Mouse (Mus musculus) adrenal gland, postnatal 10 days (tissue): ENCODE data around the gene Cryl1. TPM values are rescaled to one million over a fixed set of nuclear protein-coding genes. Genes with fewer than 3 reads are reported as not detected.
A peak's percentile ranks its signal among the peaks of the same experiment; 100 is the strongest.

Experiments used
- DNase-seq: peaks from one replicate; pipeline ENCODE4 v3.0.0; 2021; ENCODE audit warnings: mixed read lengths
- total RNA-seq, 2 experiments: library from RNA; stranded (reverse); gene quantifications; 2 replicates each; pipeline ENCODE4 v1.2.3; 2021

Cryl1 gene
- total RNA-seq, 2 experiments from 2014 or later, result 18.7 to 19.6 TPM

DNA sequence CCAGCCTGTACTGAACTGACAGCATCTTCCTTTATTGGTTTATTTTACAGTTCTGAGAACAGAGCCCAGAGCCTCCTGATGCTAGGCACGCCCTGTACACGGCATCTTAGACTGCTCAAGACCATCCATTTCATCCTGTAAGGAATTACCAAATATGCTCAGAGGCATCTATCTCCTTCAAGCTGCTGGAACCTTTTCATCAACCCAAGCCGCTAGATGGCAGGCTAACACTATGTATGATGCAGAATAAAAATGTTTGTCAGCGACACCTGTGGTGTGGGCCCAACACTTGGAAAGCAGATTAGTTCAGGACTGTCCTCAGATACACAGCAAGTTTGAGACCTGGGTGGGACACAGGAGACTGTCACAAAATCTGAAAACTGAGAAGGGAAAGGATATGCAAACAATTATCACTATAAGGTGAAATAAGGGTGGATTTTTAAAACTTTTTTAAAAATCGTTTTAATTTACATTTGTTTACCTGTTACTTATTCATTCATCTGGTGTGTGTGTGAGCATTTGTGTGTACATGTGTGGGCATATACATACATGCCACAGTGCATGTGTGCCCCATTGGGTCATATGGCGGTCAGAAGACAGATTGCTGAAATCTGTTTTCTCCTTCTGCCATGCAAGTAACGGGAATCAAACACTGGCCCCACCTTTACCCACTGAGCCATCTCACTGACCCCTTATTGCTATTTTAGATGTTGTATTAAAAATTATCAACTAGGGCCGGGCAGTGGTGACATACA, 25.8 kb downstream of the Cryl1 start:
- peak; percentile 84 for DNase-seq

DNA sequence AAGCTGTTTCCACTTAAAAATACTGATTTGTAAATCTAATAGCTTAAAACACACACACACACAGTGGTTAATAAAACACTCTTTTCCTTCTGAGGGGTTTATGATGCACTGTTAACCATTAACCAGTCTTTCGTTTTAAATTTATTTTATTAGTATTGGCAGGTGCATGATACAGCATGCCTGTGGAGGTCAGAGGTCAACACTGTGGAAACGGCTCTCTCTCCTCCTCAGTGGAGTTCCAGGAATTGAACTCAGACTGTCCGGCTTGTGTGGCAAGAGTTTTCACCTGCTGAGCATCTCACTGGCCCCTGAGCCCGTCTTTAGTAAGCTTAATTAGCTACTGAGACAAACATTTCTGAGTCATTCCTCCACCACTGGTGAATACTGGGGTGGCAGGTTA, 31.0 kb downstream of the Cryl1 start:
- no peak for DNase-seq

DNA sequence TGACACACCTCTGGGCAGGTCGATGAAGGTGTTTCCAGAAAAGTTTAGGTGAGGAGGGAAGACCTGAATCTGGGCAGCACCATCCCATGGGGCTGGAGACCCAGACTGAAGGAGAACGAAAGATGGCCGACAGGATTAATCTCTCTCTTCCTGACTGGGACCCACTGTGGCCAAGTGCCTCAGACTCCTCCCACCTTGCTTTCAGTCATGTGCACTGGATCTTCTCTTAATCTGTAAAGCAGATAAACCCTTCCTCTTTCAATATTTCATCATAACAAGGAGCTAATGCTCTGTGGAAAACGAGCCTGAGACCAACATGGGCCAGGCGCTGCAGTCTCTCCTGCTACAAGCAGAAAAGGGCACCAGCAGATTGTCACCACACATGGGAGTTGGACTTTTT, 31.6 kb downstream of the Cryl1 start:
- no peak for DNase-seq

DNA sequence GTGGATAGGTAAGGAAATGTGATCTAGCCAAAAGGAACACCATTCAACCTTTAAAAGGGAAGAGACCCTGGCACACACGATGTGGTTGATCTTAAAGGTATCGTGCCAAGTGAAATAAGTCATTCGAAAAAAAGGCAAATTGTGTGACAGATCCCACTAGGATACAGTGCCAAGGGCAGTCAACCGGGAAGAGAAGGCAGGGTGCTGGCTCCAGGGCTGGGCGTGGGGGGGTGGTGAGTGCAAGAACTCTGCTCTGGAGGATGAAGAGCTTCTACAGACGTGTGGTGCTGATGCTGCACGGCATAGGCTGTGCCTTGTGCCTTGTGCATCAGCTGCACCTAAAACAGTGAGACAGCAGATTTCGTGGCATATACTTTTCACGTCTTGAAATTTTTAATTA, 33.0 kb downstream of the Cryl1 start:
- DNase-seq, result no peak

DNA sequence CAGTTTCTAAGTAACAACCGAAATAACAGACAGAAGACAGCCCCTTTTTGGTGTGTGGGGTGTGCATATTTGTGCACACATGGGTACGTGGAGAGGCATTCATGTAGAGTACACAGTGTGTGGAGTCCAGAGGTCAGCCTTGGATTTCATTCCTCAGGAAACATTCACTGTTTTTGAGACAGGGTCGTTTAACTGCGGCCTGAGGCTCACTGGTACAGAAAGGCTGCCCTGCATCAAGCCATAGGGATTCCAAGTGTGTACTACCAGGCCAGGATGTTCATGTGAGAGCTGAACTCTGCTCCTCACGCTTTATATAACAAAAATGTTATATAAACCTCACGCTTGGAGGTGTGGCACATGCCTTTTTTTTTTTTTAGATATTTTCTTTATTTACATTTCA, 34.5 kb downstream of the Cryl1 start:
- no peak for DNase-seq

DNA sequence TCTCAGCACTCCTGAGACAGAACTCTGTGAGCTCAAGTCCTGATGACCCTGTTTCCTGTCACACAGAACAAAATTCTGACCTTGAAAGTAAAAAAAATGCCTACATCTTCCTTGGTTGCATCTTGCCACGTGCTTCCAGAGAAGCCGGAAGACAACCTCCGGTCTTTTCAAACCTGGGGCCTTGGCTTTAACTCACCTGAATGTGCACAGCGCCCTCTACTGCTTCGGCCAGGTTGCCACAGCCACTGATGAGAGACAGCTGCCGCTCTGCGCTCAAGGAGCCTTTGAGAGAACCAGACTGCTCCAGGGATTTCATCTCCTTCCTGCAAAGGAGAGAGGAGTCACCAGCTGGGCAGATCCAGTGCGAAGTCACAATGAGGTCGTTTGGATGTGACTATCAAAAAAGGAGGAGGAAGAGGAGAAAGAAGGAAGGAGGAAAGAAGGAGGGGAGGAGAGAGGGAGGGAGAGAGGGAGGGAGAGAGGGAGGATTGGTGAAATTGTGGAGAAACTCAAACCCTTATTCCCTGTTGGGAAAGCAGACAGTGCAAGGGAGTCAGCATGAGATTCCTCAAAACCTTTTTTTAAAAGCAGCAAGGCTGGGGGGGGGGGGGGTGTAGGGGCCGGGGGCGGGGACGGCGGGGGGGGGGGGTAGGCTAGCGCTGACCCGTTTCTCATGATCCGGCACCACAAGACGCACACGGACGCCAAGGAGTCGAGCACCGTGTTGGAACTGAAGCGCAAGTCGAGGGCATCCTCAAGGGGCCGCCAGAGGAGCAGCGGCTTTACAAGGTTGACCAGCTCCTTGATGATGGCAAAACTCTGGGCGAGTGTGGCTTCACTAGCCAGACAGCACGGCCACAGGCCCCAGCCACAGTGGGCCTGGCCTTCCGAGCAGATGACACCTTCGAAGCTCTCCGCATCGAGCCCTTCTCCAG, 35.3 kb downstream of the Cryl1 start:
- DNase-seq, result peak; percentile 84

DNA sequence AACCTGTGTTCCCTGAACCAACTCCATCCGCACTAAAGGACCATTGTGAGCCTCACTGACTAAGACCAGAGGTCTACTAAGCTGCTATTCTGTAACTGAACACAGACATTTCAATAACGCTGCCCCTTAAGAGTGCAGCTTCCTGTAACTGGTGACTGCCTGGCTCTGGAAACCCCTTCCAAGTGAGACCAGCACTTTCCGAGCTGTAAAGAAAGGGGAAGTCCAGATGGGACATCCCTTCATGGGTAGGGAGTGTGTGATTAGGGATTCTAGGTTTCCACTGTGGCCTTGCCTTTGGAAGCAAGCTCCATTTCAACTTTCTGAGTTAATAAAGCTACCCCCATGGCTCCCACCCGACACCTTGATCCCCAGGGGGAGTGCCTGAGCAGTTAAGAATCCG, 41.3 kb downstream of the Cryl1 start:
- no peak for DNase-seq

DNA sequence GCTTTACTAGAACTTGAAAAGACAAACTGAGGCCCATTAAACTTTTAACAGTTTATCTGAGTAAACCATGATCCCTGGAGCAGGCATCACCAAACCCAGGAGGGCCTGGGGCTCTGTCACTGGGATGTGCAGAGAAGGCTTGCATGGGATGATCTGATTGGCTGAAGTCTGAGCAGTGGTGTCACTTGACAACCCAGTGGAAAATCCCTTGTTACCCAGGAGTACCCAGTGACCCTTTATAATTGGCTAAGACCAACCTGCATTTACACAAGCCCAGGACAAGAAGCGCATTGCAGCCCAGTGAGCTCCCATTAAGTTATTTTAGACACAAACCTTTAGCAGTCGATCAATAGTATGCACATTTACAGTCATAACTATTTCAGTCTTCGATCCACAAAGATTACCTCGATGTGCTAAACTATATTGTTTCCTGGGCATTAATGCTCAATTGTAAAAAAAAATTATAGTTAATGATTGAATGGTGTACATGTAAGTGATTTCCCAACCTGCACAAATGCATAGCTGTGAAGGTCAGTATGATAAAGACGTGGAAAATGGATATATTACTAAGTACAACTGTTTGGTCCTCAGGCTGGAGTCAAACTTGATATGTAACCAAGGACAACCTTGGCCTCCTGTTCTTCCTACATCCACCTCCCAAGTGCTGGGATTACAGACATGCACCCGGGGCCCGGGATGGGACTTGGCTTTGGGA, 46.7 kb downstream of the Cryl1 start:
- DNase-seq, result no peak

DNA sequence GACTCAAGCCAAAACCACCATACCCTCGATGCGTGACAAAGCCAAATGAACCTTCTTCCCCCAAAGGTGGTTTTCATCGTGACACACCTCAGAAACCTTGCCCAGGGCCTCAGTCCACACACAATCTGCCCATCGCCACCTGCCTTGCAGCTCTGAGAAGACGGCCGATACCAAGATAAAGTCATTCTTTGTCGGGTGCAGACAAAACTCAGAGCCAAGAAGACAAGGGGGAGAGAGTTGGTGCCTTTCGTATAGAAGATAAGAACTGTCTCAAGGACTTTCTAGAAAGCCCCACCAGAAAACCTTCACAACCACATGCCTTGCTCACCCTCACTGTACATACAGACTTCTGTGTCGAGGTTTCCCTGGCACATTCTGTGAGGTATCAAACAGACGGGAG, 48.4 kb downstream of the Cryl1 start:
- no peak for DNase-seq

DNA sequence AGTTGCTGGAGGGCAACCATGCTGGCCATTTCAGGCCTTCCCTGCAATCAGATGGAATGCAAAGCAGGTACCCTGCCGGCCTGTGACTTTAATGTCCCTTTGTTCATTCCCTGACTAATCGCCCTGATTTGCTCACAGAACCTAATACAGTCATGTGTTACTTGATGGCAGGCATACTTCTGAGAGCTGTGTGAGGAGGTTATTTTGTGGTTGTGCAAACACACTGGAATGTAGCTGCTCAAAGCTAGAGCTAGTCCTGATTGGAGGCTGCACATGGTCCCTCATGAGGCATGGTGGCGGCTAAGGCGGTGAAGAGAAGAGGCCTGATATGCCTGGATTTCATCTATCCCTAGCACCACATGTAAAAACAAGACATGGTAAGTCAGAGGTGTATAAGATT, 50.2 kb downstream of the Cryl1 start:
- no peak for DNase-seq

DNA sequence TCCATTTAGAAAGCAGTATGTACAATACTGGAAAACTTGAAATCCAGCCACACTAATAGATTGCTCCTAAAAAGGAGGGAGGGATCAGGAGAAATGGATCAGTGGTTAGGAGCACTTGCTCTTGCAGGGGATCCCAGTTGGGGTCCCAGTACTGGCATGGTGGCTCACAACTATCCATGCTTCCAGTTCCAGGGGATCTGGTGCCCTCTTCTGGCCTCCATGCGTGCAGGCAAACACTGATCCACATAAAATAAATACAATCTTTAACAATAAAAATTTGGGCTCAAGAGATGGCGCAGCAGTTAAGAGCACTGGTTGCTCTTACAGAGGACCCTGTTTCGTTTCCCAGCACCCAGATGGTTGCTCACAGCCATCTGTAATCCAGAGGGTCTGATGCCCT, 52.2 kb downstream of the Cryl1 start:
- no peak for DNase-seq

DNA sequence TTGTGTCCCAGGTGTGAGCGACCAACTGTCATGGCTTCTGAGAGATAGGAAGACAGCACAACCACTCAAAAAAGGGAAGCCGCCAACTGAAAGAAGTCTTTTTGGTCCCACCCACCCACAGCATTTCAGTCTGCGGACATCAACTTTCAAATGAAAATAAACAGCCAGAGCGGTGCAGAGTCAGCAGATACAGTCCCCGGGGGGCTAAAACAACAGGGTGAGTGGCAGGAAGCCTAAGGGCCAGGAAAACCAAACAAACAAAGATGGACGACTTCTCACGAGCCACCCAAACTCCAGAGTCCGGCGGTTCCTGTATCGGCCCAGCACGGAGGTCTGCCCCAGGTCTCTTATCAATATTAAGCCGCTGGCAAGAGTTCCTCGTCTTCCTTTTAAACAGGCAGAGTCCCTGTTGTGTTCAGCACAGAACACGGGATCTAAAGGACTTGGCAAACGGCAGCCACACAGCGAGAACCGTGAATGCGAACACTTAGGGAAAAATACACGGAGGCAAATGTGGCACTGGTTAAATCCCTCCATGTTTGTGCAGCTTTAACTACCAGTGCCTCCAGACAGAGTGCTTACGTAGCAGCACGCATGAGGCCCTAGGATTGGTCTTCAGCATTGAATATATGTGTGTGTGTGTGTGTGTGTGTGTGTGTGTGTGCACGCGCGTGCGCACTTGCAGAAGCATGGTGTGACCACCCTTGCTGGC, 53.4 kb downstream of the Cryl1 start:
- DNase-seq, result peak; percentile 18

DNA sequence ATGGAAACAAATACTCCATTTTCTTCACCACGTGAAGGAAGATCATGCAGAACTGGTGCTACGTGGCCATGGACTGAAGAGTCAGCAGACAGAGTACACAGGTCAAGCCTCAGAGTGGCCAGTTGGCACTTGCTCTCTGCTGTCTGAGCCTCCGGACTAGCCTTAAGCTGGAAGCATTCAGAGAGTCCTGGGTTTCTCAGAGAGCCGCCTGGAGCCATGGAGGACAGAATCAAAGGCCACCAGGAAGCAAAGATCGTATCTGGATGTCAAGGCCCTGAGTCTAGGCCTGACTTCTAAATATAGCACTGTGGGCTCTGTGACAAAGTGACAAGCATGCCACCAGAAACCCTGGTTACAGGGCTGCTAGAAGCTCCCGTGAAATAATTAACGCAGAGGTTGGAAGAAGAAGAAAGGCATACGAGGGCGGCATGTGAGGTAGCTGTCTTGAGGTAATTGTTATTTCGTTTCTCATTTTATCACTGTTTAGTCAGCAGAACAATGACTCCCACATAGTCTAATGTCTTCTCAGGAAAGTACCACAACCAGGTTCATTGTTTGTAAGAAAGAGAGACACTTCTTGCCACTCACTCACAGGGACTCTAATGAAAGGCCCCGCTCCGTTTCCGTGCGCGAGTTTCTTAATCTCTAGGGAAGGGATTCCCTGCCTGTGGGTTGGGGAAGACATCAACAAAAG, 55.1 kb downstream of the Cryl1 start:
- DNase-seq, result no peak

DNA sequence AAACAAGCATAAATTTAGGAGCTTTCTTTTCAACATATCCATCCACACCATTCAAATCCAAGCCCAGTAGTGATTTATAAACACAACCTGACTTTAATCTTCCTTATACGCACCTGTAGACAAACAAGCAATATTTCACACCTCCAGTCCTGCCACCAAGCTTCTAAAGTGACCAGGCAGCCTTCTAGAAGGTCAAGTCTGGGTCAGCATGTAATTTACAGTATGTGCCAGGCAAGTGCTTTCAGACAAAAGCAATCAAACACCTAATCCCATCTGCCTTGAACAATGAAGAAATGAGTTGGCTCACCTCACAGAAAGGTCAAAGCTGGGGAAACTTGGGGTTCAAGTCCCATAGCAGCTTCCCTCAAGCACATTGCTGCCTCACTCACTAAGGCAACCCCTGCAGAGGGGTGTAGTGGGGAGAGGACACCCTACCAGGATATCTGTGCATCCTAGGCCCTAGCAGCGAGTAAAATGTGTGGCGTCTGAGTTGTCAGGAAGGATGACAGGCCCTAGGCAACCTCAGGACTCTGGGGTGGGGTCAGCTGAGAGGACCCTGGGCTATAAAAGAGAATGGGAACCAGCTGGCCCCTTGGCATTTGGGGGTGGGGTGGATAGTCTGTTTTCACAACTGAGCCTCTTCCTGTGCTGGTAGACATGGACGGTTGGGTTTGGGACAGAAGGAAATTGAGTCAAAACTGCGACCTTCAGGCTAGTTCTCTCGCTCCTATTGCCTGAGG, 55.8 kb downstream of the Cryl1 start:
- DNase-seq, result no peak

DNA sequence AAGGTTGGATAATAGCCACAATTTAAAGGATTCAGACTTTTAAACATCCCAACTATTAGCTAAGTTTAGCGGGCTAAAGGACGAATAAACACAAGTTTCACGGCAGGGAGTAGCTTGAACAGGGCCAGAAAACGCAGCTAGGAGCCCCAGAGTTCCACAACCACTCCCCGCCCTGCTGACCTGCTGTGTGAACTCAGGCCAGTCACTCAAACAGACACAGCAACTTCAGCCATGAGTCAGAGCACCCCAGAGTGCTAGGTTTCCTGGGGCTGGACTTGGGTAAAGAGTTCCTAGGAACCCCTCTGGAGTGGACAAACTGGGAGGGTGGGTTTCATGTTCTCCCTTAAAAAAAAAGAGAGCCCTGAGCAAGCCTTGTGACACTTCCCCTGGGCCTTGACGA, 59.7 kb downstream of the Cryl1 start:
- no peak for DNase-seq

DNA sequence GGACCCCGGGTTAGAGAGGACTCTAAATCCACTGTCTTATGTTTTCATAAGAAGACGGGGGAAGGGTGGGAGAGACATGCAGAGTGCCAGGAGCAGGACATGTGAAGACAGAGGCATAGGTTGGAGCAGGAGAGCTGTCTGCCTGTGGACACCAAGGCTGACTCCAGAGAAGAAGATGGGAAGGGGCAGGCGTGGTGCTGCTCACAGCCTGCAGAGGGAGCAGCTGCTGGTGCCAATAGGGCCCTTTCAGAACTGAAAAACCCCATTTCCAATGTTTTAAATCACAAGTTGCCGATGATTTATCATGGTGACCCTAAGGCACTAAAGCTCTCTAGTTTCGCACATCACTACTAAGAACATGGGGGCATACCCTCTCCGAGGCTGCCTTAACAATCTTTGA, 63.5 kb downstream of the Cryl1 start:
- DNase-seq, result no peak

DNA sequence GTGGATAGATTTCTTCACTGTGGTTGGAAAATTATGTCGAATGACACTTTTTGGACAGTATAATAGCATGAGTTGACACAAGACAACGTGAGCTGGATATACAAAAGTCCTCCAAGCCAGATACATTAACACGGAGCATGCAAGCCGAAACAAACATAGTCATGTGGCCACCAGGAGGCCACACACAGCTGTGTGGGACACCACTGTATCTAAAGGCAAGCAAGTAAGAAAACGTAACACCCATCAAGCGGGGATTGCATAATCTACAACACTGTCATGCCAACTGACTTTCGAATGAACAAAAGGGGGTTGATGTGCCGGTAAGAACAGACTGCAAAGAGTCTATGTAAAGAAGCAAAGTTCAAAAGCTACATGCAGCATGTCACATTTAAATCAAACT, 65.8 kb downstream of the Cryl1 start:
- DNase-seq, result no peak

DNA sequence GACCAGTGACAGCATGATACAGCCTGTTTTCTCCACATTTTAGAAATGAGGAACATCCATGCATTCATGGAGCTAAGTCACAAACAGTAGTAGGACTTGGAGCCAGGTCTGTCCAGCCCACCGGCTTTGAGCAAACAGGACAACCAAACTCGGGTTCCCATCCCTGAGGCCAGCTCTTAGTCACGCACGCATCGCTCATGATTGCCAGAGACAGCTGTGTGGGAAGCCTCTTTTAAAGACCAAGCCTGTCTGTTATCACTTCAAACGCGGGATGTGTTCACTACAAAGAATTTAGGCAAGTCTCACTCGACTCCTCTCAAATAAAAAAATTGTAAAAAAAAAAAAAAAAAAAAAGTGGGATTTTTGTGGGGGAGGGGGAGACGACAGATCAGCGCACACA, 67.2 kb downstream of the Cryl1 start:
- DNase-seq, result no peak

DNA sequence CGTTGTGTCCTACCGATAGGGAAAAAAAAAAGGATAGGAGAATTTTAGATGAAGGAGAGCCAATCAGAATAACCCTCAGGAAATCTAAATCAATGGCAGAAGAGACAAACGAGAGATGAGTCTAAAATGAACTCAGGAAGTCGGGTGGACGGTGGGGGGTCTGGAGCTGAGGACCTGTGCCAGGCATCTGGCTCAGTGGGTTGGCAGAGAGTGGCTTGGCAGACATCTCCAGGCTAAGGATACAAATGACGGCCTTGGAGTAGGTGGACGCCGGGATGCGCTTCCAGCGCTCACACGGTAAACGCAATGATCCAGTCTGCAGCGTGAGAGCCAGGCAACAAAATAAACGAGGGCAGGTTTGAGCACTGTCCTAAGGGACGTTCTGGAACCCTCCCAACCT, 68.7 kb downstream of the Cryl1 start:
- DNase-seq, result no peak

DNA sequence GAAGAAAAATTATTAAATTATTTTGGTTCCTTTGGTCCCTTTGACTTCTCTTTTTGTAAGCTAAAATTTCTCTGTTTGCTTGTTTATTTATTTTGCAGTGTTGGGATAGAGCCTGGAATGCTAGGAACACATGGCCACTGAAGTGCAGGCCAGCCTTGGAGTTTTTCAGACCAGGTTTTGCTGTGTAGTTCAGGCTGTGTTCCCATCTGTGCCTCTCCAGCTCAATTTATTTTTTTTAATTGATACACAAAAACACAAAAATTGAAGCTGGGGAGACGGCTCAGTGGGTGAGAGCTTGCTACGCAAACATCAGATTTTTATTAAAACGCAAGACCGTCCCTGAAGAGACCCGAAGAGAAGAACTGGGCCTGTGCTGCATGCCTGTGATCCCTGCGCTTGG, 71.6 kb downstream of the Cryl1 start:
- no peak for DNase-seq

DNA sequence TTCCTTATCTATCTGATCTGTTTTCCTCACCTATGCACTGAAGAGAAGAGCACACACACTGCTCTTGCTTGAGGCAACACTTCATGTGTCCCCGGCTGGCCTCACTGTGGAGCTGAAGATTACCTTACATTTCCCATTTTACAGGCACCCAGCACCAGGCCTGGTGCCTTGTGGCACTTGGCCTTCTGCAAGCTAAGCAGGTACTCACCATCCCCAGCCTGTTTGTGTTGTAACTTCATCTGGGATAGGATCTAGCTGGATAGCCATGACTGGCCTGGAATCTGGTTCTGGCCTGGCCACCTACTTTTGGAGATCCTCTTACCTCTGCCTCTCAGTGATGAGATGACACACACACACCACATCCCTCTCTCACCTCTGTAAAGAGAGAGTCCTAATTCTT, 79.5 kb downstream of the Cryl1 start:
- DNase-seq, result no peak
